Mouse (Mus musculus) MEL (cell line): ENCODE measurements around the gene Zfp655. TPM values are rescaled to one million over a fixed set of nuclear protein-coding genes. Genes with fewer than 3 reads are reported as not detected.
"Not testable (repeated sequence)": the region's sequence is repeated elsewhere in the genome, so short reads cannot be mapped to it uniquely, and the experiment has no call there.

Source experiments
- DNase-seq: peaks from one replicate; pipeline ENCODE4 v3.0.0; 2011; ENCODE audit warnings: low read depth, low spot score
- H3K27ac ChIP-seq: 2 replicates; pipeline ENCODE4 v1.5.1; 2012; ENCODE audit warnings: low read depth, mild to moderate bottlenecking, control low read depth, low read length, moderate library complexity; ENCODE audit not compliant: control insufficient read depth
- H3K27me3 ChIP-seq, 2 experiments: fragments of 150-350 bp in 1 of 2; sonication (generic) in 1 of 2; 2 replicates each; pipeline ENCODE4 v1.6.1; 2012; ENCODE audit warnings: low read length in 2 of 2, mild to moderate bottlenecking in 2 of 2, improper control_type of control experiment in 1 of 2, moderate library complexity in 1 of 2; ENCODE audit not compliant: insufficient read depth in 2 of 2, control insufficient read depth in 1 of 2
- H3K36me3 ChIP-seq, 2 experiments: 2 replicates each; pipeline ENCODE4 v1.6.1; 2012 to 2014; ENCODE audit warnings: low read length in 2 of 2, improper control_type of control experiment in 1 of 2, inconsistent platforms in 1 of 2, mild to moderate bottlenecking in 1 of 2; ENCODE audit not compliant: insufficient read depth in 2 of 2, control insufficient read depth in 1 of 2
- H3K4me1 ChIP-seq, 2 experiments: fragments of 150-350 bp in 1 of 2; sonication (generic) in 1 of 2; 2 replicates each; pipeline ENCODE4 v1.6.1; 2012; ENCODE audit warnings: low read length in 2 of 2, improper control_type of control experiment in 1 of 2, mild to moderate bottlenecking in 1 of 2; ENCODE audit not compliant: insufficient read depth in 2 of 2, control insufficient read depth in 1 of 2
- H3K4me3 ChIP-seq, 2 experiments: fragments of 150-350 bp in 1 of 2; sonication (generic) in 1 of 2; 2 replicates each; pipeline ENCODE4 v1.5.1; 2012; ENCODE audit warnings: low read depth in 2 of 2, low read length in 2 of 2, mild to moderate bottlenecking in 2 of 2, moderate library complexity in 2 of 2, control low read depth in 1 of 2, improper control_type of control experiment in 1 of 2; ENCODE audit not compliant: control insufficient read depth in 1 of 2, insufficient read depth in 1 of 2
- H3K79me2 ChIP-seq: 2 replicates; pipeline ENCODE4 v1.6.1; 2012; ENCODE audit warnings: mild to moderate bottlenecking, low read length, moderate library complexity; ENCODE audit not compliant: control insufficient read depth, poor library complexity, insufficient read depth
- H3K9ac ChIP-seq: 2 replicates; pipeline ENCODE4 v1.6.1; 2012; ENCODE audit warnings: low read depth, mild to moderate bottlenecking, control low read depth, low read length, moderate library complexity; ENCODE audit not compliant: control insufficient read depth, poor library complexity, severe bottlenecking
- H3K9me3 ChIP-seq: fragments of 150-350 bp; sonication (generic); replicated peaks from 2 replicates; pipeline ENCODE4 v1.6.1; 2012; ENCODE audit warnings: mild to moderate bottlenecking, low read length, improper control_type of control experiment, moderate library complexity; ENCODE audit not compliant: insufficient read depth
- CHD2 ChIP-seq: IDR thresholded peaks from 2 replicates; pipeline ENCODE4 v1.6.1; 2011; ENCODE audit warnings: low read length, improper control_type of control experiment
- KAT2A ChIP-seq: conservative IDR thresholded peaks from 2 replicates; pipeline ENCODE4 v1.6.1; 2012; ENCODE audit warnings: low read depth, low read length, improper control_type of control experiment, inconsistent platforms
- MAX ChIP-seq: IDR thresholded peaks from 2 replicates; pipeline ENCODE4 v1.6.1; 2011; ENCODE audit warnings: low read length, improper control_type of control experiment
- MXI1 ChIP-seq: IDR thresholded peaks from 2 replicates; pipeline ENCODE4 v1.6.1; 2011; ENCODE audit warnings: mild to moderate bottlenecking, low read depth, low read length, improper control_type of control experiment
- NRF1 ChIP-seq: IDR thresholded peaks from 2 replicates; pipeline ENCODE4 v1.6.1; 2014; ENCODE audit warnings: low read depth, mild to moderate bottlenecking, inconsistent platforms, low read length, improper control_type of control experiment, moderate library complexity; ENCODE audit not compliant: poor library complexity, insufficient read depth, severe bottlenecking
- POLR2AphosphoS5 ChIP-seq: IDR thresholded peaks from 2 replicates; pipeline ENCODE4 v1.6.1; 2012; ENCODE audit warnings: low read depth, borderline replicate concordance, mild to moderate bottlenecking, inconsistent platforms, low read length, moderate library complexity, mixed read lengths
- SIN3A ChIP-seq: IDR thresholded peaks from 2 replicates; pipeline ENCODE4 v1.6.1; 2012; ENCODE audit warnings: low read length, improper control_type of control experiment, inconsistent platforms
- TBP ChIP-seq: IDR thresholded peaks from 2 replicates; pipeline ENCODE4 v1.8.0; 2011; ENCODE audit warnings: low read depth, low read length, improper control_type of control experiment
- TCF12 ChIP-seq: IDR thresholded peaks from 2 replicates; pipeline ENCODE4 v1.6.1; 2014; ENCODE audit warnings: low read depth, mild to moderate bottlenecking, inconsistent platforms, low read length, improper control_type of control experiment, moderate library complexity
- UBTF ChIP-seq: IDR thresholded peaks from 2 replicates; pipeline ENCODE4 v1.6.1; 2012; ENCODE audit warnings: low read depth, mild to moderate bottlenecking, inconsistent platforms, low read length, improper control_type of control experiment, moderate library complexity, borderline replicate concordance; ENCODE audit not compliant: insufficient read depth
- ZNF384 ChIP-seq: IDR thresholded peaks from 2 replicates; pipeline ENCODE4 v1.6.1; 2012; ENCODE audit warnings: low read depth, mild to moderate bottlenecking, inconsistent platforms, low read length, improper control_type of control experiment
- polyA plus RNA-seq, 2 experiments: library from polyadenylated mRNA; stranded (reverse) in 1 of 2; unstranded in 1 of 2; fragments of >175 nt in 1 of 2; fragments of >200 nt in 1 of 2; gene quantifications; 2 replicates each; pipeline versions ENCODE4 v1.2.1 to v1.2.4; 2012; ENCODE audit warnings: low replicate concordance in 2 of 2, low read depth in 1 of 2; ENCODE audit not compliant: insufficient read length in 2 of 2, insufficient read depth in 1 of 2, missing spikeins in 1 of 2
- total RNA-seq: library from RNA; depleted of rRNA; stranded (reverse); fragments of 300-350 nt; gene quantifications from 2 replicates; pipeline ENCODE4 v1.2.3, GENCODE M21; 2012

The Zfp655 gene
- total and polyA plus RNA-seq, 3 experiments, result 25.2 to 35.3 (median 26.9) TPM

GRCm38 (mm10) chr5:145229283-145229682, 2.2 kb upstream of the Zfp655 start:
- TF ChIP-seq TBP, result peak; percentile 92
- TF ChIP-seq NRF1, result 0 out of 2 replicates have a peak, but pooled peaks have one; percentile 26
- TF ChIP-seq SIN3A, result 0 out of 2 replicates have a peak, but pooled peaks have one; percentile 21
- TF ChIP-seq, all 39 proteins: peak for 3; not testable (repeated sequence) for 36
- Histone ChIP-seq H3K79me2 (peaks cover 30% of the 10 kb centered on the region), H3K4me3 (peak overlapping the region in 1 of 2 experiments; percentile 13; a peak in 2 of 4 replicates), H3K9ac (peak overlapping the region; percentile 20; the same call in 1 of the 2 replicates), H3K27ac (peak overlapping the region; percentile 65), H3K36me3 (peaks cover 5 to 25% of the 10 kb centered on the region in 2 experiments), H3K4me1 (peaks cover 7 to 17% of the 10 kb centered on the region in 2 experiments)
- not testable (repeated sequence) for H3K9me3 ChIP-seq, H3K27me3 ChIP-seq
- DNase-seq, result peak; percentile 71

- peaks cover 35% of the 10 kb centered on the region for H3K79me2 ChIP-seq
- peak; percentile 42 for DNase-seq
- H3K4me1 ChIP-seq, result peaks cover 7 to 17% of the 10 kb centered on the region in 2 experiments
- H3K4me3 ChIP-seq, result peak overlapping the region; percentile 66 to 73
- H3K27me3 ChIP-seq, result no peaks in the 10 kb centered on the region
- TF ChIP-seq CHD2, result no peak
- no peak for TF ChIP-seq ZNF384
- no peak for TF ChIP-seq KAT2A
- TF ChIP-seq TCF12, result no peak
- no peak for TF ChIP-seq UBTF
- H3K9me3 ChIP-seq, result no peaks in the 10 kb centered on the region
- peak overlapping the region; percentile 92 for H3K27ac ChIP-seq
- H3K36me3 ChIP-seq, result peaks cover 11 to 27% of the 10 kb centered on the region in 2 experiments
- H3K9ac ChIP-seq, result peak overlapping the region; percentile 76
These were observed 874 bp upstream of the Zfp655 start for GRCm38 (mm10) chr5:145230641-145231040.

GRCm38 (mm10) chr5:145231893-145232411, 437 bp downstream of the Zfp655 start:
- Histone ChIP-seq H3K27ac (peak overlapping the region; percentile 53), H3K79me2 (peaks cover 37% of the 10 kb centered on the region), H3K27me3 (no peaks in the 10 kb centered on the region), H3K9me3 (no peaks in the 10 kb centered on the region), H3K9ac (peak overlapping the region; percentile 90)
- TF ChIP-seq MAX (0 out of 2 replicates have a peak, but pooled peaks have one; percentile 22), MXI1 (peak; percentile 44; the same call in 1 of the 2 replicates), POLR2AphosphoS5 (no peak), UBTF (0 out of 2 replicates have a peak, but pooled peaks have one; percentile 84)
- TF ChIP-seq, all 39 proteins: peak for 3
- peak; percentile 57 for DNase-seq
- H3K4me1 ChIP-seq, result peaks cover 9 to 17% of the 10 kb centered on the region in 2 experiments
- H3K4me3 ChIP-seq, result peak overlapping the region; percentile 73 to 78
- H3K36me3 ChIP-seq, result peaks cover 16 to 27% of the 10 kb centered on the region in 2 experiments
